Mouse (Mus musculus) cortical plate, adult 2 months (tissue): ENCODE results near the gene Acsl3. TPM values are rescaled to one million over a fixed set of nuclear protein-coding genes. Genes with fewer than 3 reads are reported as not detected.

Experiments
- H3K27ac ChIP-seq: fragments of 200-500 bp; 2 replicates; pipeline ENCODE4 v1.5.1; 2012; ENCODE audit warnings: low read length, control low read depth, inconsistent platforms; ENCODE audit not compliant: insufficient read depth
- H3K4me1 ChIP-seq: fragments of 200-500 bp; 2 replicates; pipeline ENCODE4 v1.6.1; 2011; ENCODE audit warnings: low read length; ENCODE audit not compliant: control insufficient read depth, insufficient read depth
- H3K4me3 ChIP-seq: fragments of 200-500 bp; 2 replicates; pipeline ENCODE4 v1.5.1; 2011; ENCODE audit warnings: mild to moderate bottlenecking, low read length, control low read depth; ENCODE audit not compliant: insufficient read depth
- CTCF ChIP-seq: fragments of 200-500 bp; IDR thresholded peaks from 2 replicates; pipeline ENCODE4 v1.5.1; 2011; ENCODE audit warnings: mild to moderate bottlenecking, control low read depth, low read length; ENCODE audit not compliant: insufficient read depth; ENCODE audit errors: extremely low read depth
- POLR2A ChIP-seq: fragments of 200-500 bp; IDR thresholded peaks from 2 replicates; pipeline ENCODE4 v1.6.1; 2011; ENCODE audit warnings: mild to moderate bottlenecking, low read length, control low read depth; ENCODE audit not compliant: insufficient read depth; ENCODE audit errors: extremely low read depth
- polyA plus RNA-seq: library from polyadenylated mRNA; depleted of rRNA; stranded (reverse); fragments of >200 nt; gene quantifications from 2 replicates; pipeline ENCODE4 v1.2.3, GENCODE M21; 2012

The Acsl3 gene
- polyA plus RNA-seq, 1 experiment, result 117 TPM

DNA sequence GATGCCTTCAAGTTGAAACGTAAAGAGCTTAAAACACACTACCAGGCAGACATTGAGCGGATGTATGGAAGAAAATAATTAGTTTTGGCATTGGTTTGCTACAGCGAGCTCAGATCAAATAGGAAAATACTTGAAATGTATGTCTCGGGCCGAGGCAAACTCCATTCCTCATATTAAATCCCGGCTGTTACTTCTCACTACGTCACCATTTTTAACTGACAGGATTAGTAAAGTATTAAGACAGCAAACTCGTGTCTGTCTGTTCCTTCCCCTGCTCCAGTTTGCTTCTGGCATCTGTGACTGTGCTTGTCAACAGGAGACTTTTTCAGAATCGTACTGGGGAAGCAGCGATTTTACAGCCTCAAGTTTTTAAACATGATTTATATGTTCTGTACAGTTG is 48.7 kb downstream of the Acsl3 start:
- Histone ChIP-seq H3K4me1 (no peaks in the 10 kb centered on the region; the same call in 1 of the 2 replicates), H3K4me3 (no peak overlapping the region), H3K27ac (no peak overlapping the region)
- TF ChIP-seq POLR2A (no peak), CTCF (no peak)

DNA sequence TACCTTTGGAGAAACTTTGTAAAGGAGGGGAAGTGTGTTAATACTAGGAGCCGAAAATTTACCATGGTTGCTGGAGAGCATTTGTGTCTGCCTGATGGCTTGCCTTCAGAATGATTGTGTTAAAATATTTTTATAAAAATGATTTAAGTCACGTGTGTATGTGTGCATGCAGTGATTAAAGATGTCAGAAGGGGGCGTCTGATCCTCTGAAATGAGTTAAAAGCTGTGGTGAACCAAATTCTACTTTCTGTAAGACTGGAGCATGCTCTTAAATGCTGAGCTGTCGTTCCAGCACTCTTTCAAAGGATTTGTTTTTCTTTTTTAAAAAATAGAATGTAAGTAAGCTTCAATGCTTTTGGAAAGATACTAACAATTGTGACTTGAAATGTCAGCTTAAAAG is 49.7 kb downstream of the Acsl3 start:
- H3K27ac ChIP-seq, result no peak overlapping the region
- H3K4me3 ChIP-seq, result no peak overlapping the region
- H3K4me1 ChIP-seq, result no peaks in the 10 kb centered on the region; the same call in 1 of the 2 replicates
- TF ChIP-seq CTCF (no peak), POLR2A (no peak)

DNA sequence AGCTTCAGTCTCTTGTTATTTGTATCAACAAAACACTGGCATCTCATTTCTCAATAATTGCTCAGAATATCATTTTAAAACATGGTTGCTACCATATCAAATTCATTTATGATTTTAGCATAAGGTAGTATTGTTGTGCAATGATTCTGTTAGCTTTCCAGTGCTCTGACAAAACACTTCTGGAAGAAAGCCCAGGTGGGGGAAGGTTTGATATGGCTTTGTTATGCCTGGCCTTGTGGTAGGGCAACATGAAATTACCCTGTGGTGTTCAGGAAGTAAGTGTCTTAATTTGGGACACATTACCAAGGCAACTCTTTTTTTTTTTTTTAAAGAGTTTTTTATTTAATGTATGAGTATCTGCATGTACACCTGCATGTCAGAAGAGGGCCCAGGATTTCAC is 52.4 kb downstream of the Acsl3 start:
- no peak overlapping the region for H3K27ac ChIP-seq
- no peaks in the 10 kb centered on the region; the same call in 1 of the 2 replicates for H3K4me1 ChIP-seq
- no peak for TF ChIP-seq POLR2A
- TF ChIP-seq CTCF, result no peak
- no peak overlapping the region for H3K4me3 ChIP-seq

DNA sequence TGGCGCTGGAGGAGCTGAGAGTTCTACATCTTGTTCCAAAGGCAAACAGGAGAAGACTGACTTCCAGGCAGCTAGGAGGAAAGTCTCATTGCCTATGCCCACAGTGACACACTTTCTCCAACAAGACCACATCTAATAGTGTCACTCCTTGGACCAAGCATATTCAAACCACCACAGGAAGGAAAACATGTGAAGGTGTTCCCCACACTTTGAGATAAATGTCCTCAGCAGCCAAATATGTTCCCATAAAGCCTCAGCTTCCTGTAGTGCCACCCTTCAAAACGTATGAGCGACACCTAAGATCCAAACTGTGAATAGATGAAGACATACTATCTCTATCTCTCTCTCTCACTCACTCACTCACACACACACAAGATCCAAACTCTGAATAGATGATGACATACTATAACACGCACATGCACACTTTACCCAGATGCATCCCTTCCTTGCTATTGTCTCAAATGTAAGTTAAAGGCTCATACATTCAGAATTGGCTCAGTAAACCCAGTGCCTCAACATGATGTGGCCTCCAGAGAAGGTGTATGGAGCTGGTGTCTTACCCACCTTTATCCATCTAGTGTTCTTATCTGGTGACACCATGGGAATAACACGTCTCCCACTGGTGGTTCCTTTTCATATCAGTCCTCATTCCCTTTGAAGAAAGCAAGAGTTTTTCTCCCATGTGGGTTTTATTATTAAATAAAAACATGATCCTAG is 53.1 kb downstream of the Acsl3 start:
- TF ChIP-seq CTCF, result no peak
- no peaks in the 10 kb centered on the region for H3K4me1 ChIP-seq
- no peak overlapping the region for H3K4me3 ChIP-seq
- no peak overlapping the region for H3K27ac ChIP-seq

DNA sequence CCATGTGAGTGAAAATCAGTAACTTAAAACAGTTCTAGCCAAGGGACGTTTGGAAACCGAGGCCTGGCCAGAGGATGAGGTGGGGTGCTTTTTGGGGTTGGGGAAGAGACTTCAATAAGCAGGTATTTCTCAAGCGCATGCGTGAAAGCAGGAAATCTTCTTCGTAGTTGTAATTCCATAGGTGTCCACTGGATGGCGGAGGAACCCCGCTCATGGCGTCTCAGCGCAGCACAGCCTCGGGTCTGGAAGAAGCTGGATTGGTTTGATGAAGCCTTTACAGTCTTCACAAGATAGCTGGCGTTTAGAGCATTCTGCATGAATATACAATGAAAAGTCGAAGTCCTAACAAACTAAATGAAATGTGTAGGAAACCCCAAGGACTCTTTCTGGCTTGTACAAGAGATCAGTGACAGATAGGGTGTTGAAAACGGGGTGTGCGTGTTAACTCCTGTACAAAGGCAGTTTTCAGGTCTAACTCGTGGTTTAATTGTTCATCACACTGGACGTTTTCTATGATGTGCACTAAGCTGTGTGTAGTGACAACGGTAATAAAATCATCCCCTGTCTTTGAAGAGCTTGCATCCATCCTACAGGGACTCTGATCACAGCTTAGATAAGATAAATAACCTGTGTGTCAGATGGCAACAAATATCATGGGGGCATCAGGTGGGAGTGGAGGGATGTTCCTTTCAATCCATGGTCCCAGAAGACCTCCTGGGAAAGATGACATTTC is 67.0 kb downstream of the Acsl3 start:
- H3K27ac ChIP-seq, result no peak overlapping the region

DNA sequence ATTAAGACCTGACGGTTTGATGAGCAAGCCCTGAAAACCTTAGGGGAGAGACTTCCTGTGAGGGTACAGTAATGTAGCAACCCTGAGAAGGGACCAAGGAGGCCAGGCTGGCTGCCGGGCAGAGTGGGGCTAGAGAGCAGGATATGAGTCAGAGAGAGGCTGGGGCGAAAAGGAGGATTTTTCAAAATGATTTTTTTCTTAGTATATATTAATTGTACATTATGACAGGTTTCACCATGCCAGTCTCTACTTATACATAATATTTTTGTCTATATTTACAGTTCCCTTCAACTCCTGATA is 67.5 kb downstream of the Acsl3 start:
- Histone ChIP-seq H3K4me3 (no peak overlapping the region), H3K27ac (no peak overlapping the region), H3K4me1 (no peaks in the 10 kb centered on the region)
- TF ChIP-seq POLR2A, result no peak
- no peak for TF ChIP-seq CTCF

More for the DNA sequence above, 67.0 kb downstream of the Acsl3 start:
- no peaks in the 10 kb centered on the region for H3K4me1 ChIP-seq
- H3K4me3 ChIP-seq, result no peak overlapping the region
- TF ChIP-seq CTCF (peak; percentile 99), POLR2A (no peak)

DNA sequence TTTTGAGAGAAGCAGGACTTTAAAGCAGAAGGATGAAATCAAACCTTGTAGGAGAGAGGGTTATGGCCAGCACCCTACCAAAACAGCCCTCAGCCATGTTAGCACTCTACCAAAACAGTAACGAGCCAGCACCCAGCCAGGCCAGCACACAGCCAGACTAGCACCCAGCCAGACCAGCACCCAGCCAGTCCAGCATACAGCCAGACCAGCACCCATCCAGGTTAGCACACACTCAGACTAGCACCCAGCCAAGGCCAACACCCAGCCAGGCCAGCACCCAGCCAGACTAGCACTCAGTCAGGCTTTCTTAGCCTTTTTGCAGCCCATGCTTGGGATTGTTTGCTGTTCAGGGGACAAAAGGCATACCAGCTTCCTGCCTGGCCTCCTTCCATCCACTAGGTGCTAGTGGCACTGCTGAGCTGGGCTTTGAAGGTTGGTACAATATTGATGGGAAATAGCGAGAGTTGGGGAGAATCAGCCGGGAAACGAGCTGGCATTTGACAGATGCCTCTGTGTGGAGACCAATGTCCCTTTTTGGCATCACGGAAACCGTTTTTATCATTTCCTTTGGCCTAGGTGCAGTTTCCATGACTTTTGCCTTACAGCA is 68.1 kb downstream of the Acsl3 start:
- no peak overlapping the region for H3K4me3 ChIP-seq
- no peaks in the 10 kb centered on the region for H3K4me1 ChIP-seq
- TF ChIP-seq POLR2A (no peak), CTCF (no peak)
- H3K27ac ChIP-seq, result no peak overlapping the region

DNA sequence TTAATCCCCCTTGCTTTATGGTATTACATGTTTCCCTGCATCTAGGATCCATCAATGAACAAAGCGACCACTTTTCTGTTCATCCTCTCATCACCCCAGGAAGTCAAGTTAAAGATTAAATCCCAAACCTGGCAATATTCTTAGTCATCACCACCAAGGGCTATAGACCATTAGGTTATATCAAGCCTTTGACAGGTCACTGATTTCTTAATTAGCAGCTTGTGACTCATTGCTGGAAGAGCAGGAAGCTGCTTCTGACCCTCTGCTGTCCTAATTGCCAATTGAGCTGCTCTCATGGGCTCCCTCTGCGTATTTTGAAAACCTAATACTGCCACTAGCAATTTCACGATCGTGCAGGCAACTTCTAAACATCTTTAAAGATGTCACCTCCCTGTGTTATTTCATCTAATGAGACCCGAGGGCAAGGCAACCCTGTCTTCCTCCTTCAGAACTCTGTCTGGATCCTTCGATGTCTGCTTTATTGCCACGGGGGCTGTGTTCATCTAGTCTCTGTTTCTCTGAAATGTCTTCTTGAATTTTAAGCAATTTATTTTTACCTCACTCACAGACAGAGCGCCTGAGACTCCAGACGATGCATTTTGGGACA is 72.6 kb downstream of the Acsl3 start:
- Histone ChIP-seq H3K4me1 (no peaks in the 10 kb centered on the region), H3K27ac (no peak overlapping the region), H3K4me3 (no peak overlapping the region)
- TF ChIP-seq POLR2A, result no peak
- TF ChIP-seq CTCF, result no peak

DNA sequence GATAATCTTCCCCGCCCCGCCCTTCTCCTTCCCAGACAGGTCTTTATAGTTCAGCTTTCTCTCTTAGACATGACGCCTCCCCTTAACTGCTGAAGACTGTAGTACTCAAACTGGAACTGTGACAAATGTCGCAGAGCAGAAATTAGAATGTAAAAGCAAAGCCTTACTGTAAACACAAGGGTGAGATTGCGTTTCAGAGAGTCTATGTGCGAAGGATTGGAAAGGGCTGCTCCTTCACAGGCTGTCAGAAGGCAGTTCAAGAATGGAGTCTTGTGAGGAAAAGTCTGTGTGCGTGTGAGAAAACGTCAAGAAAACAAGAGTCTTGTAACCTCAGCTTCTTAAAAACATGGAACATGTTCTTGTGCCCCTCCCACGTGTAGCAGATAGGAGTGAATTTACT is 74.7 kb downstream of the Acsl3 start:
- H3K4me1 ChIP-seq, result no peaks in the 10 kb centered on the region
- no peak overlapping the region for H3K4me3 ChIP-seq
- TF ChIP-seq POLR2A (no peak), CTCF (no peak)
- H3K27ac ChIP-seq, result no peak overlapping the region
